Mouse (Mus musculus) heart, postnatal 4 days (tissue): ENCODE results near the gene Tbc1d14. TPM values are rescaled to one million over a fixed set of nuclear protein-coding genes. Genes with fewer than 3 reads are reported as not detected.

Experiments used
- DNase-seq: peaks from one replicate; pipeline ENCODE4 v3.0.0; 2021
- total RNA-seq, 2 experiments: library from RNA; stranded (reverse); gene quantifications; 2 replicates each; pipeline ENCODE4 v1.2.3; 2021

The Tbc1d14 gene
- total RNA-seq, 2 experiments from 2014 or later = 20.6 to 22.6 TPM

DNA sequence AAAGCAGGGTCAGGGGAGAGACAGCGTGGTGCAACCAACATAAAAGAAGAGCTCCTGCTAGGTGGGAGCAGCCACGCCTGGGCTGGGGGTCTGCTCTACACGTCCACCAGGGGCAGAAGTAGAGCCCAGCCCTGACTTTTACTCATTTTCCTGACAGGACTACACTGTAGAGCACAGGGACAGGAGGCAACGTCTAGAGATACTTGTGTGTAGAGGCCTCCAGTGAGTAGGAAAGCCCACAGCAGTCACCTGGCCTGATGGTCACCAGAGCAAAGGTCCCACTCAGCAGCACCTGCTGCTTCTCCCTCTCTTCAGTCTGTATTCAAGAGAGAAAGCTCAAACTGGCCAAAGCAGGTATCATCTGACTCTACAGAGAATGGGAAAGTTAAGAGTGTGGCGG is 87.4 kb downstream of the Tbc1d14 start:
- no peak for DNase-seq

DNA sequence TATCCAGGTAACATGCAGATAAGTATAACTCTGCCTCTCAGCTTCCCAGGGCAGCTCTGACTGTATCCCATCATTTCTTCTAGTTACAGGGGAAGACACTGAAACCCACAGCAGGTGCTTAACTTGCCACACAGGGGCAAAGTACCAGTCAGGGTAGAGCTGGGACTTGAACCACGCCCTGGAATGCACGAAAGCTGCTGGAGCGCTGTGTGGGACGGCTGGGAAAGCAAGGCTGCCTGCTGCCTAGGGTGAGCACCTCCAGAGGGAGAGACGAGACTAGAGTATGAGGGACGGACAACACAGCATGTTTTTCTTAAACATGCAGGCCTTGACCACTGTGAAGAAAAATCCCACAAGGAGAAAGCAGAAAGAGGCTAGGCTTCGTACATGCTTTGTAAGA is 87.8 kb downstream of the Tbc1d14 start:
- no peak for DNase-seq

DNA sequence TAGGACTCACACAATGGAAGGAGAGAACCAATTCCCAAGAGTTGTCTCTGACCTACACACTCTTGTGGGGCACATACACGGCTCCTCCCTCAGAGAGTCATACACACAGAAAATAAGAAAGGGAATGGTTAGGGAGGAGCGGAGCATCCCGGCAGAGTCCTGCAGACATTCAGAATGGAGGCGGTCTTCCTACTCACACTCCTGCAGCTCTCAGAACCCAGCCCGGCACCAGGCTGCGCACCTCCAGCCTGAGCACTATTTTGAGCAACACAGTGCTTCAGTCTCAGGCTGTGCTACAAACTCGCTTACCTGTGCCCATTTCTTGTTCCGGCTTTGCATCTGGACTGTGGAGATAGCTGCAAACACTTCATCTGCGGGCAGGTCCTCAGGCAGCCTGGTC is 98.4 kb downstream of the Tbc1d14 start:
- DNase-seq = no peak

DNA sequence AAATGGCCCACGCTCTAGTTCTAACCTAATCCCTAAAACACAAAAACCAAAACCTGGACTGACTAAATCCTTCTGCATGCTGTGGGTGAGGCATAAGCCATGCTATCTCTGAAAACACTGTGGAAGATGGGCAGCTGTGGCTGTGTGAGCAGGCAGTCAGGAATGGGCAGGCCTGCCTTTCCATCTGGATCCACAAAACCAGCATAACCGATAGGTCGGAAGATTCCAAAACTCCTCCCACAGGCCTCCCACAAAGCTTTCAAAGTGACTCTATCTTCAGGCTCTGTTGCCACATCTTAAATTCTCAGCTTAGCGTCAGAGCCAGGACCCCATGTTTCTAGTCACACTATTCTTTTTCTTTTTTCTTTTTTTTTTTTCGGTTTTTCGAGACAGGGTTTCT is 99.2 kb downstream of the Tbc1d14 start:
- DNase-seq = no peak

DNA sequence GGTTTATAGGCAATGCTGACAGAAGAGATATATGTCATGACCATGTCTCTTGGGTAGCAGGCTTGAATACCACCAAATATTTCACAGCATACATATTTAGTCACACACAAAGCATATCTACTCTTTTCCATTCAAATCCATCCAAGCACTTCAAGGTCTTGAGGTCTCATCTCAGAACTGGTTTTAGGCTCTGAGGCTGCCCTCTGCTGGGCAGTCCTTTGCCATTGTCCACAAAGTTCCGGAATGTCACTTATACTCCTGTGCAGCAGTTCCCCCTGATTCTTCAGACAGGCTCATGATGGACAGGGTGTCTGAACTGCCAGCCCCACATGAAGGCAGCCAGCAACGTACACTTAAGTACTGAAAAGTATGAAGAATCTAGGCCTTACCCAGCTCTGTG is 103.9 kb downstream of the Tbc1d14 start:
- peak; percentile 49 for DNase-seq

DNA sequence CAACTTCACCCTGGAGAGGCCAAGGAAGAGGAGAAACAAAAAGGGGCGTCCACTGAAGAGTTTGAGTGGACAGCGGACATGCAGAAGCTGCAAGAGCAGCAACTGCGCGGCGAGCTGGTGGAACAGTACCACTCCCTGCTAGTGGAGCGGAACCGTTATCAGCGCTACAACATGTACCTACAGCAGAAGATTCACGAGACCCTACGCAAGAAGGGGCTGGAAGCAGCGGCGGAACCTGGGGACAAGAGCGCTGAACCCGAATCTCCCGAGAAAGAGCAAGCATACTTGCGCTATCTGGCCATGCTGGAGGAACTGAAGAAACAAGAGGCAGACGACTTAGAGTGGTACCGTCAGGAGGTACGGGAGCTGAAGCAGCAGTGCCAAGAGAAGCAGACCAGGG is 107.8 kb downstream of the Tbc1d14 start:
- no peak for DNase-seq

DNA sequence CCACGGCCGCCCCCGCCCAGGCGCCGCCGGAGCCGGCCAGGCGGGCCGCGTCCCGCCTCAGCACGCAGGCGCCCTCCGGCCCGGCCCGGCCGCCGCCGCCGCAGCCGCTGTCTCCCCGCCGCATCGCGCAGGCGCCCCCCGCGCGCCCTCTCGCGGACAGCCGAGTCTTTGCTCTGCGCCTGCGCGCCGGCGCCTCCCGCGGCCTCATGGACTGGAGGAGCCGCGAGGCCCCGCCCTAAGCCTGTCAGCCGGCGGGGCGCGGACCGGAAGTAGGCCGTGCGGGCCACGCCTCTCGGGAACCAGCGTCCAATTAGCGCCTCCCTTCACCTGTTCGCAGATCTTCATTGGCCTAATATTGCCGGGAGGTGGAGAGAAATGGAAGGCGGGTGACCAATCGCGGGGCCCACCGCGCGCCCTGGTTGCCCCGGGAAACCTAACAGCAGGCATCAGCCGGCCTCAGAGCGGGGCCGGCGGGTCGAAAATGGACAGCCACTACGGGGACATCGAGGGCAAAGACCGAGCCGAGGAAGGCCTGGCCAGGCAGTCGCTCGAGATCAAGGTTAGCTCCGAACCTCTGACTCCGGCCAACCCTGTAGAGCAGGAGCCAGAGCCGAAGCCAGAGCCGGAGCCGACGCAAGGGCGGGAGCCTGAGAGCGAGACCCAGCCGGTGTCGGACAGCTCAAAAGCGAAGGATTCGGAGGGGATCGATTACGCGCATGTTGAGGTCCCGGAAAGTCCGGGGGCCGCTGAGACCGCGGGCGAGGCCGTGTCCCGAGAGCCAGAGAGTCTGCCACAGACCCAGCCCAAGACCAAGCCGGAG is 108.7 kb downstream of the Tbc1d14 start, which contains the start of the genes Tada2b and Ccdc96:
Tada2b (minus strand) TSS at position 115 of the 820 bp plus-strand sequence.
Ccdc96 (plus strand) TSS at position 418 of the 820 bp plus-strand sequence.
- DNase-seq = peak; percentile 98

DNA sequence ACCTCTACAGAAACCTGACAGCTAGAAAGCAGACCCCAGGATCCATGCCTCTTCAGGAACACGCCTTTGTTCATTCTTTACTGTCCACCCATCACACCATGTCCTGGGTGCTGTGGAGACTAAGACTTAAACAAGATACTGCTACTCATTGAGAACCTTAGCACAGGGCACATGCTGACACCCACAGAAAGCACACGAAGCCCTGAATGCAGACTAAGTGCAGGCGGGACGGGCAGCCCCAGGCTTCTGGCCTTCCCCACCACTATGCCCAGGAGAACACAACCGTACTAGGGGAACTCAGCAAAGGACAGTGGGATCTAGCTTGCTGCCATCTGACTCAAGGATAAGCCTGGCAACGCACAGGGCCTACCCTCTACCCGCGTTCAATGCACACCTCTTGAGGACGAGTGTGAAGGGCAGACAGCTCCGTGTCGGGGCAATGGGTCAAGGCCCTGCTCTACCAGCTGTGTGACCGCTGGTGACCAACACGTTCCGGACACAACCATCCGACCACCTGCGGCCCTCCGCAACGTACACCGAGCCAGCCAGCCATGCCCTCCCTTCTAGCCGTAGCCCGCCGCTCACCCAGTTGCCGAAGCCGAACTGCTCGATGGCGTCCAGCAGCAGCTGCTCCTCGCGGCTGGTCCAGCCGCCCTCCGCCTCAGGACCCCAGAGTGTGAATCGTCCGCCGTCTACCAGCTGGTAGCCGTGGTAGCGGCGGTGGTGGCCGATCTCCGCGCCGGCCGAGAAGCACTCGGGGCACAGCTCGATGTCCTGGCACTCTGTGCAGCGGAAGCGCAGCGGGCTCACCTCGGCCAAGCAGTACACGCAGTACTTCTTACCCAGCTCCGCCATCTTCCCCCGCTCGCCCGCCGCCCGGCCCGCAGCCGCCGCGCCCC is 109.6 kb downstream of the Tbc1d14 start:
- peak; percentile 59 for DNase-seq

DNA sequence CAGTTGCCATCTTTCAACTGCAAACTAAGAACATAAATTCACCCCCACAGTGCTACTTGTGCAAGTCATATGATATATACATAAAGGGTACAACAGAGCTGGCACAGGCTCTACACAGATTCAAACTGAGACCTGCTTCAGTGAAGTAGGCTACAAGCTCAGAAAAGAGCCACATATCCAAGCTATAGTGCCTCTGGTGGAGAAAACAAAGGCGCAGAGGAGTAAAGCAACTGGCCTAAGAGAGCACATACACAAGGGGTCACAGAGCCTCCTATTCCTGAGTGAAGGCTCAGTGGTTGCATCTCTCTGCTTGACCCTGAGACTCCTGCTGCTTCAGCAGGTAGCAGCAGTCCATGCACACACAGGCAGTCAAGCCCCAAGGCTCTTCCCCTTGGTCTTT is 112.0 kb downstream of the Tbc1d14 start:
- no peak for DNase-seq

DNA sequence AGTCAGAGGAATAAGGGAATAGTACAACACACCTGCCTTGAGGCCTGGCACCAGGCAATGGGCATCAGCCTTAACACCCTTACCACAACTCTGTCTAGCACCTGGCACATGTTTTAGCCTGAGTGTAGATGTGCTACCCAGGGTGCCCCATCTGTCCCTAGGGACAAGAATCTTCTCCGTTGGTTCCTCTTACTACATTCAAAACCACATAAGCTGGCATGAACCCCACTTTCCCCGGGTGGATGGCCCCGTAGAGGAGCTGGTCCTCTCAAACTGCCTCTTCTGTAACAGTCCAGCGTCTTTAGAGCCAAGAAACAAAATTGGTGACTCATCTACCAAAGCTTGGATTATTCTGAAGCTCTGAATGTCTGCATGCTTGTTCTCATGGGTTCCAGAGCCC is 112.7 kb downstream of the Tbc1d14 start:
- DNase-seq = no peak

DNA sequence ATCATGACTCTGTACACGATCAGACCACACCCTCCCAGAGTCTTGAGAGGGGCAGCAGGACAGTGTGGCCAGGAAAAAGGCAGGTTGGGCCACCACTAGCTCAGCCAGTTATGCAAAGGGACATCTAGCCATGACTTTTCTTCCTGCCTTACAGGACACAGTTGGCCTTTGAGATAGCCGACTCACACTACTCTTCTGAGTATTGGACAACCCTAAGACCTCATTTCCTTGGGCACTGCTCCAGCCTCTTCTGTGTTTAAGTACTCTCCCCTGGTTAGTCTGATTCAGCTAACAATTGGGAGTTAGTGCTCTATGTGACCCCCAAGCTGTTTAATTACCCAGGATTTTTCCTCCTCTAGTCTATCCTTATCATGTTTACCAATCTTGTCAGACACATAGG is 113.3 kb downstream of the Tbc1d14 start:
- no peak for DNase-seq

DNA sequence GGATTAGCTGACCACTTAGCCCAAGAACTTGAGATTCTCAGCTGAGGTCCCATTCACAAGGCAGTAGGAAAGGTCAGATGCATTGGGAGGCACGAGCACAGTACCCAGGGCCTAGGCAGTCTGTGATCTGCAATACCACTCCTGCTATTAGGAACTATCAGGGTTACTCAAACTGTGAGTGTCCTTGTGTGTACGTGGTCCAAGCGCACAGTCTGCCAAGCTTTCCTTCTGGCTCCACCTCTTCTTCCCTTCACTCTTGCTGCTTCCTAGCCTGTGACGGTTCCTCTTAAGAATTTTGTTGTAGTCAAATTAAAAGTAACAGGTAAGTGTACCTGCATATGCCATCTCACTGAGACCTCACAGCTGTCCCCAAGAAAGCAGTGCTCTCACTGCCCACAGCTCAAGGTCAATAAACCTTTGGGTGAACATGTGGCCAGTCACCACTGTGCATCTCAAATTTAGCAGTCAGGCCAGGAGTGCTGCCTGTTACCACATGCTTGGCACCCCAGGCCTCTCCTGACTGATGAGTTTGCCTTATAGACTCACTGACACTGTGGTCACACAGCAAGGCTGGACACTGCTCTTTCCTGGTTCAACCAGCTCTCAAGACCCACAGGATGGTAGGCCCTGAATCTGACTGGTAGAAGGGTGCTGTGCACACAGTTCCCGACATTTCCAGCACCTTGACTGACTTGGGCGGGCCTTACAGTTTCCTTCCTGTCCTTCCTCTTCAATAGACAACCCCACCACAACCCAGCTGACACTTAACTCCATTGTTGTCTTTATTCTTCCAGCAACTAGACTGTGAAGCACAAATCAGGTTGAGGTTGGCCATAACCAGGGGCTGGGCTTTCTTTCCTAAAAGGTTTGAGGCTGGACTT is 114.3 kb downstream of the Tbc1d14 start:
- DNase-seq = no peak

DNA sequence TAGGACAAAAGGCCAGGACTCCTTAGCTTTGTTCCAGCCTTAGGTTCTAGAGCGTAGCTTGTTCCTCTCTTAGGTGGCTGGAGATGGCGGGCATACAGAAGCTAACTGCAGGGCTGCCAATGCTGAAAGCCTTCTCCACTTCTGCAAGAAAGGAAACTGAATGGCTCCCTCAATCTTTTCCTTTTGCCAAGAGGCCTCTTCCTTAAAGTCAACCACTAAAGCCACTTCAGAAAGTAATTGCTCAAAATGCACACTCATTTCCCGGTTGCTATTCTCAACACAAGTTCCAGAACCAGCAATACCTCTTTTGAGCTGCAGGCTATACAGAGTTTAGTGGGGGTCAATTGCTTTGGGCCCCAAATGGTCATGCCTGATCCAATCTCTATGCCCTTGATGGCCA is 115.6 kb downstream of the Tbc1d14 start:
- no peak for DNase-seq

DNA sequence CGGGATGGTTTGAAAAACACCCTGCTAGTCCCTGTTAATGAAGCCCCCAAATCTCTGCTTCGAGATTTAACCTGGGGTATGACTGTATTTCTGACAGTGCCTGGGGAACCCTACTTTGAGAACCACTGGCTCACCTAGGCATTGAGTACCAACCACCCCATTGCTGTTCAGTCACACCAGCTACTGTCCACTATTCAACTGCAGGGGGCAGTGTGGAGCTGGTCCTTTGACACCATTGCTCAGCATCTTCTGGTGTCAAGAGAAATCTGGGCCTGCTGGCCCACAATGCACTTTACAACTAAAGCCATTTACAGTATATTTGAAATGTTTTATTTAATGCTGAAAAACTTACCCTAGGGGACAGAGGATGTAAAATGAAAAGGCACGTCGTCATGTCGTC is 118.8 kb downstream of the Tbc1d14 start:
- peak; percentile 81 for DNase-seq

DNA sequence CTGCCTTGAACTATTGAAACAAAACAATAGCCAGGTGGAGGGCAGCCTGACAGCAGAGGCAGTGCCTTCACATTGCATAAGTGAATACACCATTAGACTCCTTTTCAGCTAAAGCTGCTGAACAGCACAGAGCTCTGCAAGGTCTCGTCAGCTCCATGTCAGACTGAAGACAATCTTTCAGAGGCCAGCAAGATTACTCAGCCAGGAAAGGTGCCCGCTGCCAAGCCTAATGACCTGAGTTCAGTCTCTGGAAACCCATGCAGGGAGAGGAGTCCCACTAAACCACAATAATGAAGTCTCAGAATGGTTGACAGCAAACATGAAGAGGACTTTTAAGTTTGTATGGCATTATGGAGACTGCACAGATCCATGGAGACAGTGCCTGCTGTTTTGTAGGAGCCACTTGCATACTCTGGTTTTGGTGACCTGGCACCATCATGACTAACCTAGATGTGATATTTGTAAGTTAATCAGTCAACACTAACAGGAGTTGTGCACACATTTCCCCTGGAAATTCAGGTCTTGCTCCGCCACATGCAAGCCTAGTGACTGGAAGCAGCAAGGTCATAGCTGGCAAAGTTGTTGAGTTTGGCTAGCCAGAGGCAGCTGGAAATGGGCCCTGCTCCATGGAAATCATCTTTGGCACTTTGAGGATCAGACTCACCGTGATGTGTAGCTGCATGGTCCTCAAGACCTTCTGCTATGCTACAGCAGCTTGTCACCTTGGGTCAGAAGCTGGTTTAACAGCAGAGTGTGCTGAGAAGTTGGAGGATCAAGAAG is 120.0 kb downstream of the Tbc1d14 start:
- DNase-seq = no peak

DNA sequence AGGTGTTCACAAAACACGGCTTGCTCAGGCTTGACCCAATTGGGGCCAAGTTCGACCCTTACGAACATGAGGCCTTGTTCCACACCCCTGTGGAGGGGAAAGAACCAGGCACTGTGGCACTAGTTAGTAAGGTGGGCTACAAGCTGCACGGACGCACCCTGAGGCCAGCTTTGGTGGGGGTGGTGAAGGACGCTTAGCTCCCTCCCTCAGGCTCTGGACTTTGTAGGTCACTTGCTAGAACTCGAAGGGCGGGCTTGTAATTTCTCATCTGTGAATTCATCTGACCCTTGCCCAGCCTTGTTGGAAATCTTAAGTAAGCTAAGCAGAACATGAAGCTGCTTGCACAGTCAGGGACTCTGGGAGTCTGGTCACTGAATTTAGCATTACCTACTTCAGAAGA is 121.9 kb downstream of the Tbc1d14 start:
- no peak for DNase-seq

DNA sequence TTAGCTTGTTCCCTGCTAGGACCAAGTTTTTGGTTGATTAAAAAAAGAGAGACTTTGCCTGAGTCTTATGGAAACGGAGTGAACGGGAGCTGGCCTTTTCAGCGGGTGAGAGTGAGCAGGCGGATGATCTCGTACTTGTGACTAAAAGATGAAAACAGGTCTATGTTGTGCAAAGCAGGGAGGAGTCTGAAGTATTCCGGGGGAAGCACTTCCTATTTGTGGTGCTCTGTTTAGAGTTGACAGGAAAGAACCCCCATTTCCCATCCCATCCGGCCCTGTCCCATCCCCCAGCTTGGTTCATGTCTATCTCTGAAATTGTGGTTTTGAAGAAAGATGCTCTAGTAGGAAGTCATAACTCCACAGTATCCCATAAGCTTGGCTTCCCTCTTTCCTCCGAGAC is 127.2 kb downstream of the Tbc1d14 start:
- DNase-seq = no peak

DNA sequence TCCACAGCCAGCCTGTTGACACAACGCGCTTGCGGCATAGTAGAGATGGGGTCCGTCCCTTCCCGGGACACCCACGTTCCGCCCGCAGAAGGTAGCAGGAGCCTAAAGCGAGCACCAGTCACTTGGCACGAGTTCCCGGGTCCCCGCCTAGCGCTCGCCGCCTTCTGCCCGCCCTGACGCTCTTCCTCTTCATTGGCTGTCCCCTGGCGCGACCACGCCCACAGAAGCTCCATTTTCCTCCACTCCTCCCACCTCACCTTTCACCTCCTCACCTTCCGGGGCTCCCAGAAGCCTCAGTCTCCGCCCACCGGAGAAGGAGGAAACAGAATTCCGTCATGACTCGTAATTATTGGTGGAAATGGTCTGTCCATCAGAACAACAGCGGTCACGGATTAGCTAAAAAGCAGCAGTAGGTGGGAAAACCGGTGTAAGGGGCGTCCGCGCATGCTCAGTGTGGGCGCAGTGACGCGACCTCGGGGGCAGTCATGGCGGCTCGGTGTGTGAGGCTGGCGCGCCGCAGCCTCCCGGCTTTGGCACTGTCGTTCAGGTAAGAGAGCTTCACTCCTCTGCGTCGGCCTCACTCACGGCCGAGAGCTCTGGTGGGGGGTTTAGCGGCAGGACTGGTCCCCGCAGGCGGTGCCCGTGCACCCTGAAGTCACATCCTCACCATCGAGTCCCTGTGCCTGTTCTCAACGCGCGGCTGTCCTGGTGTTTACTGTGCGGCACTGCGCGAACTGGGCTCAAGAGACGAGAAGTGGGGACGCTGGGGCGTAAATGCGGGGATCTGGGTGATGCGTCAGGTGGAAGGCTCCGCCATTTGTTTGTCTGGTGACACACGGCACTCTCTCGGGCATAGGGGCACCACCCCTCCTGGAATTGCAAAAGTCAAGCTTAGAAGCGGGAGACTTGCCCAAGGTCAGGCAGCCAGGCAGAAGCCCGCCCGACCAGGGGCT is 128.1 kb downstream of the Tbc1d14 start, which contains the start of gene Grpel1:
Grpel1 (plus strand) TSS at position 290 of the 953 bp plus-strand sequence.
- DNase-seq = peak; percentile 97

DNA sequence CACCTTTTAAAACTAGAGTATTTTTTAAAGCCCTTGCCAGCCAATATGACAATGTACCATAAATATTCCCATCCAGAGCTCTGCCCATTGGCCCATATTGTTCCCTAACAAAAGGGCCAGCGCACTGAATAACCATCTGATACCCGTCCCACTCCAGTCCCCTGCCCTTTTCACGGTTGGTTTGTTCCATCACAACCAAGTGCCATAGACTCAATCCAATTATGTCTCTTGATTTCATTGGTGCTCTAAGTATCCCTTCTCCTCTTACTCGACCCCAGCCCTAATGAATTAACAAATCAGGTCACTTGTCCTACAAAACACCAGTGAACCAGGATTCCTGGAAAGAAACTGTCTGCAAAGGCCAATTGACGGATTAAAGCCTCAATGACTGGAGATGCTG is 129.7 kb downstream of the Tbc1d14 start:
- no peak for DNase-seq

DNA sequence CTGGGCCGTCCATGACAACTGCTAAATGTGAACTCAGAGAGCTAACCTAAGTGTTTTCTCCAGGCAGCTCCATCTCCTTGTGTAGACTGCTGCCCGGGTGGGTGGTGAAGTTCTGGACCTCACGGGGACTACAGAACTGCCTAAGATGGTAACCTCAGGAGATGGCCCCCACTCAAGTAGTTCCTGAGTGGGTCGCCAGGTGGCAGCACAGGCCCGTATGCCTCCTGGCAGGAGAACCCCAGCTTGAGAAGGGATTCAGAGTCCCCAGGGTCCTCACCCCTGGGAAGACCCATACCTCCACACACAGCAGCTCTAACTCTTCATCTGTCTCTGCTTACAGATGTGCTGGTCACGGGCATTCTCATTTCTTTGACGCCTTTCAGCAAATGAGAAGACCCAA is 130.3 kb downstream of the Tbc1d14 start:
- DNase-seq = peak; percentile 89
